Mouse (Mus musculus): ENCODE measurements around the gene Dnajb11.

GRCm38 (mm10) chr16:22844061-22844801 lies 13.4 kb upstream of the Dnajb11 start:
- TF ChIP-seq HCFC1 (IDR thresholded peaks at IDR 0.05; ENCODE audit: borderline replicate concordance, insufficient read depth, low read length) = no peak
- no peak for TF ChIP-seq CHD2 (IDR thresholded peaks at IDR 0.05; ENCODE audit: low read depth, low read length)
- TF ChIP-seq MAFK (IDR thresholded peaks at IDR 0.05; ENCODE audit: insufficient read depth, low read depth, low read length) = no peak
- TF ChIP-seq ZC3H11A (IDR thresholded peaks at IDR 0.05; ENCODE audit: borderline replicate concordance, low read depth, low read length) = no peak
